Comparison of ENCODE assay signal across 25 mouse cellular contexts in genomic region chr6:116089402-116089801, GRCm38 (mm10).
"Had no signal": no experiment of that assay in that cellular context is flagged by ENCODE, and none has a peak within 500 bp of the region (broad histone marks: within the 10 kb centered on the region; RNA-seq: fewer than 3 reads in every experiment).

No protein-coding gene starts in this region.

- H3K27me3 ChIP-seq: heart, embryonic 12.5 days; hindbrain, embryonic 12.5 days; limb, embryonic 12.5 days; liver, embryonic 13.5 days; liver, embryonic 15.5 days had no signal

- H3K4me2 ChIP-seq: heart, embryonic 12.5 days; hindbrain, embryonic 12.5 days; hindbrain, embryonic 14.5 days; limb, embryonic 12.5 days; liver, embryonic 11.5 days; liver, embryonic 13.5 days; liver, embryonic 15.5 days had no signal

- H3K27ac ChIP-seq: heart, embryonic 10.5 days; hindbrain, embryonic 10.5 days; hindbrain, embryonic 12.5 days; hindbrain, embryonic 14.5 days; hindbrain, postnatal 0 days; left cerebral cortex, adult 2 months; limb, embryonic 10.5 days; limb, embryonic 12.5 days; liver, embryonic 13.5 days; liver, embryonic 15.5 days had no signal

- H3K9ac ChIP-seq: heart, embryonic 12.5 days; hindbrain, embryonic 12.5 days; hindbrain, embryonic 14.5 days; limb, embryonic 12.5 days; liver, embryonic 13.5 days; liver, embryonic 15.5 days had no signal

- ATAC-seq: hindbrain, postnatal 0 days; intestine, postnatal 0 days had no signal

- H3K9me3 ChIP-seq: heart, embryonic 10.5 days; heart, embryonic 12.5 days; hindbrain, embryonic 10.5 days; hindbrain, embryonic 12.5 days; limb, embryonic 10.5 days; limb, embryonic 12.5 days; liver, embryonic 13.5 days; liver, embryonic 15.5 days had no signal

- DNase-seq: gastrocnemius, postnatal 14 days; gastrocnemius, postnatal 36 days; heart, adult 18-20 months; heart, postnatal 10 days; heart, postnatal 4 days; kidney, adult 18-20 months; kidney, adult 8-10 months; kidney, postnatal 10 days; kidney, postnatal 25 days; kidney, postnatal 4 days; layer of hippocampus, adult 9-11 months; liver; liver, embryonic 13.5 days had no signal

- H3K4me1 ChIP-seq: hindbrain, embryonic 10.5 days; hindbrain, embryonic 12.5 days; limb, embryonic 10.5 days; limb, embryonic 12.5 days had no signal

- H3K4me3 ChIP-seq: heart, embryonic 10.5 days; heart, embryonic 12.5 days; hindbrain, embryonic 10.5 days; hindbrain, embryonic 12.5 days; left cerebral cortex, adult 2 months; limb, embryonic 10.5 days; limb, embryonic 12.5 days; liver, embryonic 13.5 days; liver, embryonic 15.5 days had no signal

- H3K36me3 ChIP-seq: heart, embryonic 10.5 days; heart, embryonic 12.5 days; hindbrain, embryonic 10.5 days; hindbrain, embryonic 12.5 days; limb, embryonic 10.5 days; limb, embryonic 12.5 days; liver, embryonic 13.5 days; liver, embryonic 15.5 days had no signal
